Mouse (Mus musculus) embryonic stem cell, embryonic (primary cell): ENCODE measurements around the gene Kat5.

ENCODE experiments used
- CTCF ChIA-PET, 4 experiments: fragments of 300-600 bp in 2 of 4; fragments of 350-600 bp in 2 of 4; sonication (Branson Sonifier 250); formaldehyde crosslinking; loops; one replicate each; lab custom pipeline; 2022; ENCODE audit warnings: inconsistent platforms in 2 of 4; lab: Charles Lee
- POLR2A ChIA-PET, 4 experiments: fragments of 300-600 bp in 2 of 4; fragments of 350-600 bp in 2 of 4; sonication (Branson Sonifier 250); formaldehyde crosslinking; loops; one replicate each; lab custom pipeline; 2022; ENCODE audit warnings: antibody characterized with exemption in 4 of 4, inconsistent platforms in 1 of 4; lab: Charles Lee

Kat5 gene

GRCm38 (mm10) chr19:5607705-5608410 lies 2.2 kb downstream of the Kat5 start:
- ChIA-PET CTCF (interaction anchor here in 1 of 4 experiments (0.6 kb wide), 1 partner anchor 83 kb away, joined by 3 read pairs; no protein-coding TSS in a partner anchor), POLR2A (interaction anchor here in 3 of 4 experiments (0.6 to 2.2 kb wide), 5 partner anchors 15 to 188 kb away, joined by 3 to 7 read pairs (median 3); partner anchors contain the start of gene Scyl1 (in 1 of the 3))

- POLR2A ChIA-PET, result interaction anchor here (0.6 to 2.2 kb wide), 23 partner anchors 14 to 319 kb away, joined by 3 to 7 read pairs (median 4); partner anchors contain the start of genes Ap5b1 (in 1 of the 4), Cdc42ep2 (in 1 of the 4), Cfl1 (in 1 of the 4) and Rela (in 1 of the 4)
- CTCF ChIA-PET, result interaction anchor here in 2 of 4 experiments (0.7 to 1.0 kb wide), 4 partner anchors 42 to 282 kb away, joined by 3 to 4 read pairs (median 3); no protein-coding TSS in a partner anchor
These were observed 3.8 kb downstream of the Kat5 start for GRCm38 (mm10) chr19:5606196-5606595.

DNA sequence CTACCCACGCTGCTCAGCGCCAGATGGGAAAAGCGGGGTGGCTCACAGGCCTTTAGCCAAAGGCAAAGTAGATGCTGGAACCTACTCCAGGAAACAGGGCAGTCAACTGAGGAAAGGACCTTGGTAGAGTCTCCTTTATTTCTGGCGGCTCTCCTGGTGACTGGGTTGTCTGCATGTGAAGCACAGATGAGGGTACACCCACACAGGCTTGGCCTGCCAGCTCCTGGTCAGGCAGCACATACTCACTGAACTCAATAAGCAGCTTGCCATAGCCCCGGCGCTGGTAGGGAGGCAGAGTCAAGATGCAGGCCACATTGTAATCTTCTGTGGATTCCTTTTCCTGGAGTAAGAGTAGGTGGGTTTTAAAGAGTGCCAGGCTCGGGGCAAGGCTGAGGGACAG lies 4.9 kb downstream of the Kat5 start:
- POLR2A ChIA-PET, result interaction anchor here in 1 of 4 experiments (1.2 to 1.3 kb wide), 2 partner anchors 33 to 44 kb away, joined by 5 read pairs; partner anchors contain the start of gene Rela
- CTCF ChIA-PET, result interaction anchor here in 1 of 4 experiments (0.6 kb wide), 1 partner anchor 1592 kb away, joined by 3 read pairs; no protein-coding TSS in a partner anchor

GRCm38 (mm10) chr19:5603664-5604063 lies 6.4 kb downstream of the Kat5 start:
- ChIA-PET POLR2A (interaction anchor here in 2 of 4 experiments (0.6 to 2.6 kb wide), 9 partner anchors 10 to 772 kb away, joined by 3 to 19 read pairs (median 3); partner anchors contain the start of genes Mus81 (in 2 of the 2), Cfl1 (in 1 of the 2) and Tigd3 (in 1 of the 2)), CTCF (interaction anchor here in 2 of 4 experiments (0.5 to 1.5 kb wide), 5 partner anchors 35 to 187 kb away, joined by 3 to 4 read pairs (median 3); partner anchors contain the start of gene Ap5b1 (in 1 of the 2))

GRCm38 (mm10) chr19:5601752-5602541 lies 8.1 kb downstream of the Kat5 start, which contains the start of gene Rnaseh2c:
Rnaseh2c (plus strand) TSS chr19:5601873.
- ChIA-PET CTCF (interaction anchor here in 3 of 4 experiments (0.8 to 1.5 kb wide), 9 partner anchors 33 to 193 kb away, joined by 3 to 9 read pairs (median 3); partner anchors contain the start of genes Ap5b1 (in 1 of the 3) and Mus81 (in 1 of the 3)), POLR2A (interaction anchor here in 3 of 4 experiments (0.6 to 2.8 kb wide), 62 partner anchors 8 to 465 kb away, joined by 3 to 19 read pairs (median 4); partner anchors contain the start of genes Kat5 (in 3 of the 3), Cfl1 (in 2 of the 3), Map3k11 (in 2 of the 3) and Pcnx3 (in 2 of the 3))

GRCm38 (mm10) chr19:5599224-5599623 lies 10.8 kb downstream of the Kat5 start:
- POLR2A ChIA-PET, result interaction anchor here in 2 of 4 experiments (1.0 to 1.2 kb wide), 3 partner anchors 18 to 27 kb away, joined by 3 to 4 read pairs (median 3); no protein-coding TSS in a partner anchor
- CTCF ChIA-PET, result interaction anchor here in 2 of 4 experiments (0.8 to 1.6 kb wide), 2 partner anchors 31 kb away, joined by 3 to 7 read pairs; partner anchors contain the start of gene Ap5b1 (in 1 of the 2)

DNA sequence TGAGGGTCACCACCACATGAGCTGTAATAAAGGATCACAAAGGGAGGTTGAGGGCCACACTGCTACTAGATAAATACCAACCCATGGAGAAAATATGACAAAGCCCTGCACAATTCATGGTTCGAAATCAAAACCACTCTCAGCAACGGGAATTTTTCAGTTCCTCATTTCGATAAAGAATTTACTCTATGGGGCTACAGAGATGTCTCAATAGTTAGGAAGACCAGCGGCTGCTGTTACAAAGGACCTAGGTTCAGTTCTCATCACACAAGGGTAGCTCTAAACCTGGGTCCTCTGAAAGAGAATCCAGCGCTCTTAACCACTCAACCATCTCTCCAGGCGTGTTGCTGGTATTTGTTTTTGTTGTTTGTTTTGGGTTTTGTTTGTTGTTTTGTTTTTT lies 18.1 kb downstream of the Kat5 start:
- ChIA-PET CTCF (interaction anchor here in 2 of 4 experiments (0.6 to 0.7 kb wide), 2 partner anchors 23 to 62 kb away, joined by 3 read pairs; no protein-coding TSS in a partner anchor), POLR2A (interaction anchor here in 1 of 4 experiments (1.5 kb wide), 1 partner anchor 23 kb away, joined by 4 read pairs; no protein-coding TSS in a partner anchor)

- ChIA-PET CTCF (interaction anchor here in 3 of 4 experiments (0.6 to 1.9 kb wide), 7 partner anchors 19 to 126 kb away, joined by 3 to 11 read pairs (median 3); partner anchors contain the start of genes Ap5b1 (in 2 of the 3) and Snx32 (in 1 of the 3)), POLR2A (interaction anchor here in 2 of 4 experiments (0.6 to 1.5 kb wide), 3 partner anchors 11 to 252 kb away, joined by 3 to 4 read pairs (median 3); no protein-coding TSS in a partner anchor)
These were observed 20.9 kb downstream of the Kat5 start for GRCm38 (mm10) chr19:5589159-5589558.

- CTCF ChIA-PET, result interaction anchor here in 3 of 4 experiments (1.3 to 1.8 kb wide), 3 partner anchors 13 kb away, joined by 3 to 5 read pairs (median 4); no protein-coding TSS in a partner anchor
- POLR2A ChIA-PET, result interaction anchor here in 2 of 4 experiments (0.6 to 1.5 kb wide), 6 partner anchors 14 to 82 kb away, joined by 3 to 5 read pairs (median 4); partner anchors contain the start of gene Sipa1 (in 1 of the 2)
These were observed 28.0 kb downstream of the Kat5 start for GRCm38 (mm10) chr19:5581995-5582394.

DNA sequence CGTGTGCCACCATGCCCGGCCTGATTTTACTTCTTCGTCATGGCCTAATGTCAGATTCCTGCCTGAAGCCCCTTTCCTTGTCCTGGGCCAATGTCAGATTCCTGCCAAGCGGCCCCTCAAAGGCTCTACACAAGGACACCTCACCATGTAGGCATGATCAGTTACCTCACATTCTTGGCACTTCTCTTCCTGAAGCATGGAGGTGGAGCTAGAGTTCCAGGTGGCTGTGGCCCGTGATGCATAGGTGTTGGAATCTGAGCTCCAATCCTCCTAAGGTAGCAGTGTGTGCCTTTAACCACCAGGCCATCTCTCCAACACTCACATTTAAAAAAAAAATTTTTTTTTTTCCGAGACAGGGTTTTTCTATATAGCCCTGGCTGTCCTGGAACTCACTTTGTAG lies 29.3 kb downstream of the Kat5 start:
- ChIA-PET POLR2A (interaction anchor here in 3 of 4 experiments (0.6 to 3.3 kb wide), 10 partner anchors 8 to 517 kb away, joined by 3 to 19 read pairs (median 4); partner anchors contain the start of genes Ap5b1 (in 1 of the 3), Cfl1 (in 1 of the 3) and Rnaseh2c (in 1 of the 3)), CTCF (interaction anchor here (0.7 to 4.1 kb wide), 5 partner anchors 12 to 17 kb away, joined by 3 to 43 read pairs (median 5); partner anchors contain the start of gene Ap5b1 (in 1 of the 4))

DNA sequence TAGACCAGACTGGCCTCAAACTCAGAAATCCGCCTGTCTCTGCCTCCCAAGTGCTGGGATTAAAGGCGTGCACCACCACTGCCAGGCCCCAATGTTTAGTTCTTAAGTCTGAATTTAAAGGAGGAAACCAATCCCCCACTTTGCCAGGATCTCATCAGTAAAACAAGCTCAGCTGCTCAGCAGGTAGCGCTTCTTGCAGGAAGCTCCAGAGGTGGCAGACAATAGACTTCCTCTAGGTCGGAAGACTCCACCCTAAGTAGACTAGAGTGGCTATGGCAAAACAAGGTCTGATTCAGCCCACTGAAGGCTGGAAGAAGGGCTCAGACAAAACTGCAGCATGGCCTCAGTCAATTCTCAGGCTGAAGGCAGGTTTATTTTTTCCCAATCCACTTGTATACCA lies 30.1 kb downstream of the Kat5 start:
- ChIA-PET CTCF (interaction anchor here (0.8 to 4.1 kb wide), 6 partner anchors 9 to 50 kb away, joined by 3 to 43 read pairs (median 8); partner anchors contain the start of gene Ap5b1 (in 2 of the 4)), POLR2A (interaction anchor here (0.6 to 3.3 kb wide), 20 partner anchors 8 to 201 kb away, joined by 3 to 19 read pairs (median 4); partner anchors contain the start of genes Rnaseh2c (in 2 of the 4), Ap5b1 (in 1 of the 4), Ccdc85b (in 1 of the 4) and Kat5 (in 1 of the 4))

DNA sequence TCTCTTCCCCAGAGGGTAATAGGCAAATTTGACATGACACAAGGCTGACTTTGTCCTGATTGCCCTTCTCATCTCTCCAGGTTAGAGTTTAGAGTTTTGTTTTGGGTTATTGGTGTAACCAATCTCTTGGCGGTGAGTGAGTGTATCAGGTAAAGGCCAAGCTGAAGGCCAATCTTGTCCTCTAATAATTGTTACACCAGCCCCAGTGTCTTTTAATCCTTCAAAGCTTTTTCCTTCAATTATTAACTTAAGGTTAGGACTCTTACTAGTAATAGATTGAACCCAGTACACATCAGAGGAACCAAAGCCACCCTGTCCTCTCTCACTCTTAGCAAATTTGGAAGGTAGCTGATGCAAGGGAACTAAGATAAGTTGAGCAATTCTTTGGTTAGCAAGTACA lies 34.7 kb downstream of the Kat5 start:
- ChIA-PET CTCF (interaction anchor here in 2 of 4 experiments (0.6 kb wide), 2 partner anchors 140 to 510 kb away, joined by 3 read pairs; no protein-coding TSS in a partner anchor), POLR2A (interaction anchor here in 1 of 4 experiments (2.0 kb wide), 1 partner anchor 55 kb away, joined by 4 read pairs; no protein-coding TSS in a partner anchor)

GRCm38 (mm10) chr19:5572331-5573125 lies 37.5 kb downstream of the Kat5 start:
- POLR2A ChIA-PET, result interaction anchor here (0.6 to 9.0 kb wide), 20 partner anchors 7 to 556 kb away, joined by 3 to 63 read pairs (median 3); partner anchors contain the start of genes Mus81 (in 2 of the 4), Ccdc85b (in 1 of the 4), Cfl1 (in 1 of the 4) and Fibp (in 1 of the 4)
- CTCF ChIA-PET, result interaction anchor here in 3 of 4 experiments (0.5 to 2.7 kb wide), 9 partner anchors 9 to 1299 kb away, joined by 3 to 11 read pairs (median 4); no protein-coding TSS in a partner anchor

DNA sequence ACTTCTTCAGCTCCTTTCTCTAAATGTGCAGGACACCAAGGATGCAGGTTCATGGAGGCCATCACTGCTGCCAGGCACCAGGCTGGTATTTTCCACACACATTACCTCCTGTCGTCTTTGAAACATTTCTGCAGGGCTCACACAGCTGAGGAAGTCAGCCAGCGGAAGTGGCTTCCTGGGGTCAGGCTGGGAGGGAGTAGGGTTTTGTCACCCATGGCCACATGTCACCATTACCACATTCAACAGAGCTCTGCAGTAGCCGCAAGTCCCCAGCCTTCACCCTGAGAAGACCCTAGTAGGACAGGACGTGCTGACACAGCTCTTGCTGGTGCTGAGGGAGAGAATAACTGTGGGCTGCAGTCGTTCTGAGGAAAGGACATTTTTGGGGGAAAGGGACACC lies 38.2 kb downstream of the Kat5 start:
- ChIA-PET CTCF (interaction anchor here in 2 of 4 experiments (1.4 to 2.7 kb wide), 4 partner anchors 42 to 215 kb away, joined by 3 to 11 read pairs (median 7); no protein-coding TSS in a partner anchor), POLR2A (interaction anchor here (0.5 to 9.0 kb wide), 17 partner anchors 7 to 556 kb away, joined by 3 to 63 read pairs (median 3); partner anchors contain the start of genes Mus81 (in 2 of the 4), Ccdc85b (in 1 of the 4), Cfl1 (in 1 of the 4) and Fibp (in 1 of the 4))
